Mouse (Mus musculus): ENCODE data around the gene Map3k5.

DNA sequence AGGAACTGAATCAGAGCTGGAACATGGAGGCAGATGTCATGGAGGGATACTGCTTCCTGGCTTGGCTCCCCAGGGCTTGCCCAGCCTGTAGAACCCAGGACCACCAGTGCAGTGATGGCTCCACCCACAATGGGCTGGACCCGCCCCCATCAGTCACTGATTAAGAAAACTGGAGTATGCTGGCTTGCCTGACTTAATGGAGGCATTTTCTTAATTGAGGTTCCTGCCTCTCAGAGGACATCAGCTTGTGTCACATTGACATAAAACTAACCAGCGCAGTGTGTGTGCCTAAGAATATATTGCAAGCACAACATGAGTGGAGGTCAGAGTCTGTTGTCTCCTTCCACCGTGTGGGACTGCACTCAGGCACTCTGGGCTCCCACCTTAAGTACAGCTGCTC lies 158.1 kb downstream of the Map3k5 start:
- TF ChIP-seq CTCF (IDR thresholded peaks at IDR 0.05; ENCODE audit: insufficient read depth, low read length) (no peak), POLR2A (IDR thresholded peaks at IDR 0.05; ENCODE audit: borderline replicate concordance, extremely low read depth, low read depth, low read length) (no peak)

Data from lung, adult 2 months (tissue).